Mouse (Mus musculus) lung, embryonic 16.5 days (tissue): ENCODE measurements around the gene Lrrc59. TPM values are rescaled to one million over a fixed set of nuclear protein-coding genes. Genes with fewer than 3 reads are reported as not detected.
A peak's percentile ranks its signal among the peaks of the same experiment; 100 is the strongest.
"Not testable (repeated sequence)": the region's sequence is repeated elsewhere in the genome, so short reads cannot be mapped to it uniquely, and the experiment has no call there.

Experiments used
- ATAC-seq: fragments of 200-750 bp; cut with Nextera tagmentation; 2 replicates; pipeline ENCODE4 v1.8.0; 2017; ENCODE audit warnings: low read depth, mild to moderate bottlenecking, moderate library complexity
- H3K27ac ChIP-seq: fragments of 300-500 bp; sonication (generic); 2 replicates; pipeline ENCODE4 v1.5.1; 2014; ENCODE audit warnings: mild to moderate bottlenecking, control low read depth, low read length
- H3K27me3 ChIP-seq: fragments of 300-500 bp; sonication (generic); 2 replicates; pipeline ENCODE4 v1.6.1; 2014; ENCODE audit warnings: low read depth, low read length, mixed read lengths; ENCODE audit not compliant: control insufficient read depth, insufficient read depth
- H3K36me3 ChIP-seq: fragments of 300-500 bp; sonication (generic); 2 replicates; pipeline ENCODE4 v1.6.1; 2014; ENCODE audit warnings: low read length; ENCODE audit not compliant: control insufficient read depth, insufficient read depth
- H3K4me1 ChIP-seq: fragments of 300-500 bp; sonication (generic); replicated peaks from 2 replicates; pipeline ENCODE4 v1.6.1; 2014; ENCODE audit warnings: low read length, mixed read lengths; ENCODE audit not compliant: control insufficient read depth, insufficient read depth
- H3K4me2 ChIP-seq: fragments of 300-500 bp; sonication (generic); 2 replicates; pipeline ENCODE4 v1.6.1; 2014; ENCODE audit warnings: low read depth, low read length, control low read depth
- H3K4me3 ChIP-seq: fragments of 300-500 bp; sonication (generic); 2 replicates; pipeline ENCODE4 v1.5.1; 2014; ENCODE audit warnings: mild to moderate bottlenecking, low read length, control low read depth
- H3K9ac ChIP-seq: fragments of 300-500 bp; sonication (generic); 2 replicates; pipeline ENCODE4 v1.6.1; 2014; ENCODE audit warnings: low read length, control low read depth
- H3K9me3 ChIP-seq: fragments of 300-500 bp; sonication (generic); 2 replicates; pipeline ENCODE4 v1.6.1; 2016; ENCODE audit warnings: low read length; ENCODE audit not compliant: control insufficient read depth
- WGBS: fragments of 180-500 bp; shearing (Covaris S2); extraction: QIAGEN DNeasy Blood & Tissue Kit; methylation state at CpG from one replicate; pipeline ENCODE4 v1.1.7; 2014; 5-methylcytosine and 5-hydroxymethylcytosine counted together
- polyA plus RNA-seq: library from polyadenylated mRNA; unstranded; fragments of >200 nt; fragmentation: Nextera tagmentation; extraction: Ambion mirVana; gene quantifications from 2 replicates; pipeline ENCODE4 v1.2.1, GENCODE M21; 2015

The Lrrc59 gene
- polyA plus RNA-seq, 1 experiment from 2014 or later, result 167 TPM

- Histone ChIP-seq H3K27ac (no peak overlapping the region), H3K27me3 (no peaks in the 10 kb centered on the region), H3K4me3 (no peak overlapping the region), H3K36me3 (no peaks in the 10 kb centered on the region), H3K4me1 (no peaks in the 10 kb centered on the region), H3K4me2 (no peak overlapping the region), H3K9me3 (no peaks in the 10 kb centered on the region), H3K9ac (no peak overlapping the region)
- 62% methylated on average over 2 of the region's 2 CpGs for WGBS
- ATAC-seq, result no peak
Measured at GRCm38 (mm10) chr11:94622162-94622561, 7.4 kb upstream of the Lrrc59 start.

- peak overlapping the region; percentile 100 for H3K4me3 ChIP-seq
- H3K4me2 ChIP-seq, result peak overlapping the region; percentile 91
- under 1% methylated on average over 28 of the region's 28 CpGs for WGBS
- H3K9me3 ChIP-seq, result no peaks in the 10 kb centered on the region
- H3K27me3 ChIP-seq, result no peaks in the 10 kb centered on the region
- peaks cover 26% of the 10 kb centered on the region for H3K36me3 ChIP-seq
- peak; percentile 50 for ATAC-seq
- peak overlapping the region; percentile 61 for H3K27ac ChIP-seq
- H3K4me1 ChIP-seq, result peaks cover 8% of the 10 kb centered on the region; the same call in 1 of the 2 replicates
- H3K9ac ChIP-seq, result peak overlapping the region; percentile 92
Measured at GRCm38 (mm10) chr11:94629884-94630198, 274 bp downstream of the Lrrc59 start.

- peak; percentile 19; the same call in 1 of the 2 replicates for ATAC-seq
- H3K36me3 ChIP-seq, result peaks cover 31% of the 10 kb centered on the region
- peak overlapping the region; percentile 100 for H3K4me3 ChIP-seq
- WGBS, result 7% methylated on average over 26 of the region's 26 CpGs
- no peaks in the 10 kb centered on the region for H3K9me3 ChIP-seq
- peak overlapping the region; percentile 91 for H3K4me2 ChIP-seq
- H3K4me1 ChIP-seq, result peaks cover 8% of the 10 kb centered on the region; the same call in 1 of the 2 replicates
- peak overlapping the region; percentile 61 for H3K27ac ChIP-seq
- peak overlapping the region; percentile 92 for H3K9ac ChIP-seq
- H3K27me3 ChIP-seq, result no peaks in the 10 kb centered on the region
Measured at GRCm38 (mm10) chr11:94630199-94631011, 838 bp downstream of the Lrrc59 start.

GRCm38 (mm10) chr11:94631969-94632368 lies 2.4 kb downstream of the Lrrc59 start:
- Histone ChIP-seq H3K36me3 (peaks cover 46% of the 10 kb centered on the region), H3K9me3 (no peaks in the 10 kb centered on the region), H3K27ac (no peak overlapping the region), H3K27me3 (no peaks in the 10 kb centered on the region), H3K4me1 (peaks cover 8% of the 10 kb centered on the region; the same call in 1 of the 2 replicates), H3K4me2 (no peak overlapping the region), H3K9ac (no peak overlapping the region), H3K4me3 (no peak overlapping the region)
- ATAC-seq, result no peak
- 97% methylated on average over 5 of the region's 5 CpGs for WGBS

- no peak overlapping the region for H3K9ac ChIP-seq
- no peaks in the 10 kb centered on the region for H3K9me3 ChIP-seq
- no peak overlapping the region for H3K4me3 ChIP-seq
- WGBS, result 85% methylated on average over 8 of the region's 8 CpGs
- H3K36me3 ChIP-seq, result peaks cover 53% of the 10 kb centered on the region
- H3K27ac ChIP-seq, result no peak overlapping the region
- no peak for ATAC-seq
- H3K4me1 ChIP-seq, result peaks cover 8% of the 10 kb centered on the region; the same call in 1 of the 2 replicates
- no peaks in the 10 kb centered on the region for H3K27me3 ChIP-seq
- no peak overlapping the region for H3K4me2 ChIP-seq
Measured at GRCm38 (mm10) chr11:94632988-94633387, 3.4 kb downstream of the Lrrc59 start.

GRCm38 (mm10) chr11:94634431-94634830 lies 4.9 kb downstream of the Lrrc59 start:
- ATAC-seq, result no peak
- Histone ChIP-seq H3K4me3 (no peak overlapping the region), H3K4me1 (peaks cover 8% of the 10 kb centered on the region; the same call in 1 of the 2 replicates), H3K36me3 (peaks cover 66% of the 10 kb centered on the region), H3K9me3 (no peaks in the 10 kb centered on the region), H3K27ac (no peak overlapping the region), H3K27me3 (no peaks in the 10 kb centered on the region), H3K4me2 (no peak overlapping the region), H3K9ac (no peak overlapping the region)
- 90% methylated on average over 5 of the region's 5 CpGs for WGBS

GRCm38 (mm10) chr11:94644461-94645219 lies 15.1 kb downstream of the Lrrc59 start:
- Histone ChIP-seq H3K36me3 (peaks cover 62% of the 10 kb centered on the region), H3K9me3 (no peaks in the 10 kb centered on the region), H3K9ac (no peak overlapping the region), H3K4me2 (no peak overlapping the region), H3K4me3 (no peak overlapping the region), H3K27ac (no peak overlapping the region), H3K4me1 (no peaks in the 10 kb centered on the region), H3K27me3 (no peaks in the 10 kb centered on the region)
- ATAC-seq, result no peak
- WGBS, result 81% methylated on average over 8 of the region's 8 CpGs

- no peaks in the 10 kb centered on the region for H3K9me3 ChIP-seq
- 92% methylated on average over 4 of the region's 4 CpGs for WGBS
- no peaks in the 10 kb centered on the region for H3K27me3 ChIP-seq
- H3K27ac ChIP-seq, result no peak overlapping the region
- H3K4me3 ChIP-seq, result no peak overlapping the region
- peaks cover 60% of the 10 kb centered on the region for H3K36me3 ChIP-seq
- H3K9ac ChIP-seq, result no peak overlapping the region
- ATAC-seq, result no peak
- H3K4me2 ChIP-seq, result no peak overlapping the region
- no peaks in the 10 kb centered on the region for H3K4me1 ChIP-seq
Measured at GRCm38 (mm10) chr11:94646457-94646856, 16.9 kb downstream of the Lrrc59 start.

- H3K9me3 ChIP-seq, H3K27me3 ChIP-seq, H3K9ac ChIP-seq, H3K27ac ChIP-seq, H3K4me3 ChIP-seq, H3K4me2 ChIP-seq, ATAC-seq: not testable (repeated sequence)
- Histone ChIP-seq H3K36me3 (peaks cover 29% of the 10 kb centered on the region), H3K4me1 (peaks cover 13% of the 10 kb centered on the region)
- WGBS, result 95% methylated on average over 5 of the region's 7 CpGs
Measured at GRCm38 (mm10) chr11:94651241-94651640, 21.7 kb downstream of the Lrrc59 start.
